Mouse (Mus musculus): Measurements from ENCODE around the gene Rgs14. TPM values are rescaled to one million over a fixed set of nuclear protein-coding genes. Genes with fewer than 3 reads are reported as not detected.

The Rgs14 gene
- total and polyA plus RNA-seq, 3 experiments, result 14.4 to 20.5 TPM; not detected in 1

GRCm38 (mm10) chr13:55346745-55347144 lies 22.8 kb upstream of the Rgs14 start:
- Histone ChIP-seq H3K27ac (ENCODE audit: control insufficient read depth, low read depth, low read length) (no peak overlapping the region), H3K27me3 (ENCODE audit: control insufficient read depth in 1 of 2, insufficient read depth in 2 of 2, low read length in 2 of 2) (no peaks in the 10 kb centered on the region), H3K4me3 (ENCODE audit: control insufficient read depth in 1 of 2, insufficient read depth in 1 of 2, low read depth in 2 of 2, low read length in 2 of 2) (no peak overlapping the region), H3K9ac (ENCODE audit: control insufficient read depth, low read depth, low read length, poor library complexity, severe bottlenecking) (no peak overlapping the region), H3K36me3 (ENCODE audit: control insufficient read depth in 1 of 2, insufficient read depth in 2 of 2, low read length in 2 of 2) (peaks cover 0 to 9% of the 10 kb centered on the region in 2 experiments; a peak in 2 of 4 replicates), H3K79me2 (ENCODE audit: control insufficient read depth, insufficient read depth, low read length, poor library complexity) (no peaks in the 10 kb centered on the region), H3K4me1 (ENCODE audit: control insufficient read depth in 1 of 2, insufficient read depth in 2 of 2, low read length in 2 of 2) (no peaks in the 10 kb centered on the region), H3K9me3 (replicated peaks; ENCODE audit: insufficient read depth, low read length) (no peaks in the 10 kb centered on the region)
- no peak for TF ChIP-seq NELFE (IDR thresholded peaks at IDR 0.05; ENCODE audit: low read depth, low read length)
- TF ChIP-seq TBP (IDR thresholded peaks at IDR 0.05; ENCODE audit: low read depth, low read length), result no peak
- no peak for TF ChIP-seq MAX (IDR thresholded peaks at IDR 0.05; ENCODE audit: low read length)
- TF ChIP-seq BHLHE40 (IDR thresholded peaks at IDR 0.05; ENCODE audit: borderline replicate concordance, low read depth, low read length), result no peak
- TF ChIP-seq POLR2A (IDR thresholded peaks at IDR 0.05; ENCODE audit: control insufficient read depth in 1 of 2, insufficient read depth in 1 of 2, low read depth in 1 of 2, low read length in 2 of 2, poor library complexity in 1 of 2), result no peak
- no peak for DNase-seq (ENCODE audit: low read depth, low spot score)

GRCm38 (mm10) chr13:55361145-55361544 lies 8.4 kb upstream of the Rgs14 start:
- Histone ChIP-seq H3K4me1 (ENCODE audit: control insufficient read depth in 1 of 2, insufficient read depth in 2 of 2, low read length in 2 of 2) (peaks cover 10 to 28% of the 10 kb centered on the region in 2 experiments), H3K9me3 (replicated peaks; ENCODE audit: insufficient read depth, low read length) (no peaks in the 10 kb centered on the region), H3K36me3 (ENCODE audit: control insufficient read depth in 1 of 2, insufficient read depth in 2 of 2, low read length in 2 of 2) (peaks cover 8 to 29% of the 10 kb centered on the region in 2 experiments), H3K4me3 (ENCODE audit: control insufficient read depth in 1 of 2, insufficient read depth in 1 of 2, low read depth in 2 of 2, low read length in 2 of 2) (peak overlapping the region; percentile 79 to 91), H3K79me2 (ENCODE audit: control insufficient read depth, insufficient read depth, low read length, poor library complexity) (peaks cover 55% of the 10 kb centered on the region), H3K27me3 (ENCODE audit: control insufficient read depth in 1 of 2, insufficient read depth in 2 of 2, low read length in 2 of 2) (no peaks in the 10 kb centered on the region), H3K9ac (ENCODE audit: control insufficient read depth, low read depth, low read length, poor library complexity, severe bottlenecking) (peak overlapping the region; percentile 88), H3K27ac (ENCODE audit: control insufficient read depth, low read depth, low read length) (no peak overlapping the region)
- TF ChIP-seq TAL1 (IDR thresholded peaks at IDR 0.05; ENCODE audit: low read length) (no peak), SIN3A (IDR thresholded peaks at IDR 0.05; ENCODE audit: low read length) (no peak), USF2 (IDR thresholded peaks at IDR 0.05; ENCODE audit: borderline replicate concordance in 1 of 2, insufficient read depth in 1 of 2, low read depth in 1 of 2, low read length in 2 of 2) (no peak)
- no peak for DNase-seq (ENCODE audit: low read depth, low spot score)

GRCm38 (mm10) chr13:55361974-55362452 lies 7.5 kb upstream of the Rgs14 start:
- peaks cover 8 to 29% of the 10 kb centered on the region in 2 experiments for H3K36me3 ChIP-seq (ENCODE audit: control insufficient read depth in 1 of 2, insufficient read depth in 2 of 2, low read length in 2 of 2)
- DNase-seq (ENCODE audit: low read depth, low spot score), result no peak
- no peaks in the 10 kb centered on the region for H3K9me3 ChIP-seq (replicated peaks; ENCODE audit: insufficient read depth, low read length)
- H3K4me1 ChIP-seq (ENCODE audit: control insufficient read depth in 1 of 2, insufficient read depth in 2 of 2, low read length in 2 of 2), result peaks cover 10 to 30% of the 10 kb centered on the region in 2 experiments
- H3K79me2 ChIP-seq (ENCODE audit: control insufficient read depth, insufficient read depth, low read length, poor library complexity), result peaks cover 50% of the 10 kb centered on the region
- H3K27me3 ChIP-seq (ENCODE audit: control insufficient read depth in 1 of 2, insufficient read depth in 2 of 2, low read length in 2 of 2), result no peaks in the 10 kb centered on the region
- TF ChIP-seq POLR2AphosphoS2 (IDR thresholded peaks at IDR 0.05; ENCODE audit: low read length) (no peak), CHD1 (IDR thresholded peaks at IDR 0.05; ENCODE audit: low read depth, low read length) (no peak; the same call in 1 of the 2 replicates), CHD2 (IDR thresholded peaks at IDR 0.05; ENCODE audit: low read length) (no peak), MYC (IDR thresholded peaks at IDR 0.05; ENCODE audit: low read depth, low read length) (peak; percentile 69; the same call in 1 of the 2 replicates), ETS1 (IDR thresholded peaks at IDR 0.05; ENCODE audit: low read depth, low read length) (no peak), CTCF (IDR thresholded peaks at IDR 0.05 in 2 of 3, conservative IDR thresholded peaks at IDR 0.05 in 1 of 3; ENCODE audit: control insufficient read depth in 1 of 3, insufficient read depth in 1 of 3, low read depth in 2 of 3, low read length in 3 of 3, poor library complexity in 1 of 3, severe bottlenecking in 1 of 3) (no peak), RCOR1 (IDR thresholded peaks at IDR 0.05; ENCODE audit: low read depth, low read length) (no peak), KAT2A (conservative IDR thresholded peaks at IDR 0.05; ENCODE audit: low read depth, low read length) (no peak), SMC3 (IDR thresholded peaks at IDR 0.05; ENCODE audit: low read depth, low read length) (no peak), ZKSCAN1 (IDR thresholded peaks at IDR 0.05; ENCODE audit: low read depth, low read length) (no peak), TCF12 (IDR thresholded peaks at IDR 0.05; ENCODE audit: low read depth, low read length) (no peak), NRF1 (IDR thresholded peaks at IDR 0.05; ENCODE audit: insufficient read depth, low read depth, low read length, poor library complexity, severe bottlenecking) (no peak), ELF1 (IDR thresholded peaks at IDR 0.05; ENCODE audit: low read depth, low read length) (no peak), MAX (IDR thresholded peaks at IDR 0.05; ENCODE audit: low read length) (peak; percentile 75), USF1 (IDR thresholded peaks at IDR 0.05; ENCODE audit: low read depth, low read length) (no peak), HCFC1 (IDR thresholded peaks at IDR 0.05; ENCODE audit: low read depth, low read length) (no peak), NELFE (IDR thresholded peaks at IDR 0.05; ENCODE audit: low read depth, low read length) (no peak), MXI1 (IDR thresholded peaks at IDR 0.05; ENCODE audit: low read depth, low read length) (peak; percentile 65; the same call in 1 of the 2 replicates)
- peak overlapping the region; percentile 88 for H3K9ac ChIP-seq (ENCODE audit: control insufficient read depth, low read depth, low read length, poor library complexity, severe bottlenecking)
- peak overlapping the region; percentile 94 for H3K27ac ChIP-seq (ENCODE audit: control insufficient read depth, low read depth, low read length)
- H3K4me3 ChIP-seq (ENCODE audit: control insufficient read depth in 1 of 2, insufficient read depth in 1 of 2, low read depth in 2 of 2, low read length in 2 of 2), result peak overlapping the region; percentile 79 to 91
